Mouse (Mus musculus): ENCODE measurements around the gene Nans. TPM values are rescaled to one million over a fixed set of nuclear protein-coding genes. Genes with fewer than 3 reads are reported as not detected.

The Nans gene
- polyA plus RNA-seq, 2 experiments: 82.4 to 84.5 TPM

- no peaks in the 10 kb centered on the region for H3K27me3 ChIP-seq (ENCODE audit: control insufficient read depth, insufficient read depth, low read length)
- no peaks in the 10 kb centered on the region for H3K9me3 ChIP-seq (ENCODE audit: control insufficient read depth, low read length)
- peak overlapping the region; percentile 89 for H3K4me3 ChIP-seq (replicated peaks; ENCODE audit: low read length)
- peak overlapping the region; percentile 57 for H3K4me2 ChIP-seq (replicated peaks; ENCODE audit: low read depth, low read length, severe bottlenecking)
- peak overlapping the region; percentile 99 for H3K9ac ChIP-seq (ENCODE audit: low read depth, low read length, severe bottlenecking)
- ATAC-seq (ENCODE audit: low FRiP score, low read depth) (no peak), DNase-seq (ENCODE audit: low spot score) (no peak)
- no peak for TF ChIP-seq POLR2A (IDR thresholded peaks at IDR 0.05; ENCODE audit: borderline replicate concordance, extremely low read depth, insufficient read depth, insufficient read length)
- H3K4me1 ChIP-seq (ENCODE audit: control insufficient read depth, insufficient read depth, low read length): peaks cover 17% of the 10 kb centered on the region
- H3K27ac ChIP-seq (replicated peaks; ENCODE audit: low read depth, low read length): peak overlapping the region; percentile 100
- WGBS: 18% methylated on average over 7 of the region's 7 CpGs
- H3K36me3 ChIP-seq (ENCODE audit: control insufficient read depth, insufficient read depth, low read length): no peaks in the 10 kb centered on the region
These were observed 39.0 kb upstream of the Nans start for GRCm38 (mm10) chr4:46450020-46450518.

DNA sequence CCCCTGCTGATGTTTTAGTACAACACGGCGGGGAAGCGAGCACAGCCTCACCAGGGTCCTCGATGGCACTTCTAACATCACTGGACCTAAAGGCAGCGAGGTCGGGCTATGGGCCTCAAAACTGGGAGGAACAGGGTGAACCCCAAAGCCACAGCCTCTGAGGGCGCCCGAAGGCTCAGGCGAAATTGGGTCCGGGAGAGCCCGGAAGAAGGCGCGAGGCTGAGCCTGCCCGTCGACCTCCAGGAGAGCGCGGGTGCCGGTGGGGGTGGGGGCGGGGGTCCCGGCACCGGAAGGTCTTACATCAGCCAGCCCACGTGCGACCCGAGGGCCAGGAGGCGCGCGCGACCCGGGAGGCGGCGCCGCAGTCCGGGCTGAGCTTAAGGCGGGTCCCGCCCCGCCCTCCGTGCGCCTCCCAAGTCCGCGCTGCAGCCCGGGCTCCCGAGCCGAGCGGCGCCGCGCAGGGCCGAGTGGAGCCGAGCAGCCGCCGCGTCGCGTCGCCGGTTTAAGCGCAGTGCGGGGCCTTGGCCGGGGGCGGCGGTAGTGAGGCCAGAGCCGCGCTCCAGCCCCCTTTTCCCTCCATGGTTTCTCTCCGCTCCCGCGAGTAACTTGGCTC lies 38.4 kb upstream of the Nans start, which contains the start of gene Anp32b:
Gene Anp32b, plus strand, starts transcription at position 384 of the 613 bp plus-strand sequence.
- H3K4me1 ChIP-seq (ENCODE audit: control insufficient read depth, insufficient read depth, low read length): peaks cover 17% of the 10 kb centered on the region
- peak within 1 kb of the TSS; percentile 89 for H3K4me3 ChIP-seq (replicated peaks; ENCODE audit: low read length)
- no peaks in the 10 kb centered on the region for H3K36me3 ChIP-seq (ENCODE audit: control insufficient read depth, insufficient read depth, low read length)
- peak within 1 kb of the TSS; percentile 77 for H3K4me2 ChIP-seq (replicated peaks; ENCODE audit: low read depth, low read length, severe bottlenecking)
- H3K9me3 ChIP-seq (ENCODE audit: control insufficient read depth, low read length): no peaks in the 10 kb centered on the region
- TF ChIP-seq POLR2A (IDR thresholded peaks at IDR 0.05; ENCODE audit: borderline replicate concordance, extremely low read depth, insufficient read depth, insufficient read length): peak; percentile 29; the same call in 1 of the 2 replicates
- H3K27ac ChIP-seq (replicated peaks; ENCODE audit: low read depth, low read length): peak within 1 kb of the TSS; percentile 100
- peak within 1 kb of the TSS; percentile 99 for H3K9ac ChIP-seq (ENCODE audit: low read depth, low read length, severe bottlenecking)
- WGBS: 0% methylated on average over 19 of the region's 66 CpGs
- no peaks in the 10 kb centered on the region for H3K27me3 ChIP-seq (ENCODE audit: control insufficient read depth, insufficient read depth, low read length)
- ATAC-seq (ENCODE audit: low FRiP score, low read depth) (peak; percentile 94), DNase-seq (ENCODE audit: low spot score) (peak; percentile 94)

DNA sequence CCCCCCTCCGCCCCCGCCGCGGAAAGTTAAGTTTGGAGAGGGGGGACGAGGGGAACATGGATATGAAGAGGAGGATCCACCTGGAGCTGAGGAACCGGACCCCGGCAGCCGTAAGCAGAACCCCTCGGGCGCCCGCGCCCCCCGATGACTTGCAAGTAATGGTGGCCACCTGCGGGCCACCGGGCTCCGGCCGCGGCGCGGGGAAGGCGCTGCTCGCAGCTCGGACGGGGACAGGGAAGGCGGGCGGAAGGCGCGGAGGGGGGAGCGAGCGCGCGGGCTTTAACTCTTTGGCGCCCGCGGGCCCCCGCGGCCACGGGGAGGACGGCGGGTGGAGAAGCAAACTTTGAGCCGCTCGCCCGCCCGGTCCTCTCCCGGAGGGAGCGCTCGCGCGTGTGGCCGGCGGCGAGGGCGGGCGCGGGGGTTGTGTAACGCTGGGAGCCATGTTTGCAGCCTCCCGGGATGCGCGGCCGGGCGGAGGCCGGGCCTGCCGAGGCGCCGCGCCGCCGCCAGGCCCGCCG lies 37.7 kb upstream of the Nans start:
- no peak for TF ChIP-seq POLR2A (IDR thresholded peaks at IDR 0.05; ENCODE audit: borderline replicate concordance, extremely low read depth, insufficient read depth, insufficient read length)
- 1% methylated on average over 22 of the region's 70 CpGs for WGBS
- peak; percentile 51 for ATAC-seq (ENCODE audit: low FRiP score, low read depth)
- peak overlapping the region; percentile 89 for H3K4me3 ChIP-seq (replicated peaks; ENCODE audit: low read length)
- no peaks in the 10 kb centered on the region for H3K9me3 ChIP-seq (ENCODE audit: control insufficient read depth, low read length)
- H3K4me1 ChIP-seq (ENCODE audit: control insufficient read depth, insufficient read depth, low read length): peaks cover 17% of the 10 kb centered on the region
- H3K27me3 ChIP-seq (ENCODE audit: control insufficient read depth, insufficient read depth, low read length): no peaks in the 10 kb centered on the region
- H3K4me2 ChIP-seq (replicated peaks; ENCODE audit: low read depth, low read length, severe bottlenecking): peak overlapping the region; percentile 77; the same call in 1 of the 2 replicates
- peak; percentile 49 for DNase-seq (ENCODE audit: low spot score)
- no peaks in the 10 kb centered on the region for H3K36me3 ChIP-seq (ENCODE audit: control insufficient read depth, insufficient read depth, low read length)
- H3K9ac ChIP-seq (ENCODE audit: low read depth, low read length, severe bottlenecking): peak overlapping the region; percentile 99
- peak overlapping the region; percentile 100 for H3K27ac ChIP-seq (replicated peaks; ENCODE audit: low read depth, low read length)

GRCm38 (mm10) chr4:46451758-46452480 lies 37.1 kb upstream of the Nans start:
- Histone ChIP-seq H3K4me1 (ENCODE audit: control insufficient read depth, insufficient read depth, low read length) (peaks cover 17% of the 10 kb centered on the region), H3K27me3 (ENCODE audit: control insufficient read depth, insufficient read depth, low read length) (no peaks in the 10 kb centered on the region), H3K27ac (replicated peaks; ENCODE audit: low read depth, low read length) (peak overlapping the region; percentile 100), H3K4me3 (replicated peaks; ENCODE audit: low read length) (peak overlapping the region; percentile 89), H3K9me3 (ENCODE audit: control insufficient read depth, low read length) (no peaks in the 10 kb centered on the region), H3K9ac (ENCODE audit: low read depth, low read length, severe bottlenecking) (peak overlapping the region; percentile 99), H3K4me2 (replicated peaks; ENCODE audit: low read depth, low read length, severe bottlenecking) (peak overlapping the region; percentile 77), H3K36me3 (ENCODE audit: control insufficient read depth, insufficient read depth, low read length) (no peaks in the 10 kb centered on the region; the same call in 1 of the 2 replicates)
- 1% methylated on average over 37 of the region's 111 CpGs for WGBS
- no peak for TF ChIP-seq POLR2A (IDR thresholded peaks at IDR 0.05; ENCODE audit: borderline replicate concordance, extremely low read depth, insufficient read depth, insufficient read length)
- ATAC-seq (ENCODE audit: low FRiP score, low read depth) (peak; percentile 10), DNase-seq (ENCODE audit: low spot score) (peak; percentile 61)

DNA sequence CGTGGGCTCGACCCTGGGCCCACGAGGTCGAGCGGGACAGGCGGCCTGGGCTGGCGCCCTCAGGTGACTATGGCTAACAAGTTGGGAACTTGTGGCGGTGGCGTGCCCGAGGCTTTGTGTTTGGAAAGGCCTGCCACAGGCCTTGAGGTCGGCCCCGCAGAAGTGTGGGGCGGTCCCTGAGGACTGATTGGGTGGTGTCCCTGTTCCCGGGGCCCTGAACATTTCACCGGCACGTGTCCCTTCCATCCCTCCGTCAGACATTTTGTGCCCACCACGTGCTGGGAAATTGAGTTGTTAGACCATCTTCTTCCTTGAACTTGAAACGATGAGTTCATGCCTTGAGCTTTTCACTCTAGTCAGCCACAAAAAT lies 36.6 kb upstream of the Nans start:
- H3K36me3 ChIP-seq (ENCODE audit: control insufficient read depth, insufficient read depth, low read length): no peaks in the 10 kb centered on the region; the same call in 1 of the 2 replicates
- H3K9ac ChIP-seq (ENCODE audit: low read depth, low read length, severe bottlenecking): peak overlapping the region; percentile 99
- peaks cover 17% of the 10 kb centered on the region for H3K4me1 ChIP-seq (ENCODE audit: control insufficient read depth, insufficient read depth, low read length)
- H3K4me3 ChIP-seq (replicated peaks; ENCODE audit: low read length): peak overlapping the region; percentile 89
- ATAC-seq (ENCODE audit: low FRiP score, low read depth) (no peak), DNase-seq (ENCODE audit: low spot score) (peak; percentile 63)
- WGBS: 2% methylated on average over 19 of the region's 19 CpGs
- no peaks in the 10 kb centered on the region for H3K27me3 ChIP-seq (ENCODE audit: control insufficient read depth, insufficient read depth, low read length)
- TF ChIP-seq POLR2A (IDR thresholded peaks at IDR 0.05; ENCODE audit: borderline replicate concordance, extremely low read depth, insufficient read depth, insufficient read length): no peak
- H3K27ac ChIP-seq (replicated peaks; ENCODE audit: low read depth, low read length): peak overlapping the region; percentile 100
- peak overlapping the region; percentile 77 for H3K4me2 ChIP-seq (replicated peaks; ENCODE audit: low read depth, low read length, severe bottlenecking)
- H3K9me3 ChIP-seq (ENCODE audit: control insufficient read depth, low read length): no peaks in the 10 kb centered on the region

Data from limb, embryonic 14.5 days (tissue).